Mouse (Mus musculus): ENCODE data around the gene Agpat1.

- TF ChIP-seq CTCF (IDR thresholded peaks at IDR 0.05) (no peak), EP300 (IDR thresholded peaks at IDR 0.05) (no peak)
These were observed 54.1 kb downstream of the Agpat1 start for GRCm38 (mm10) chr17:34658145-34658544.
